ENCODE assay signal across 8 mouse cellular contexts in the genomic region with DNA sequence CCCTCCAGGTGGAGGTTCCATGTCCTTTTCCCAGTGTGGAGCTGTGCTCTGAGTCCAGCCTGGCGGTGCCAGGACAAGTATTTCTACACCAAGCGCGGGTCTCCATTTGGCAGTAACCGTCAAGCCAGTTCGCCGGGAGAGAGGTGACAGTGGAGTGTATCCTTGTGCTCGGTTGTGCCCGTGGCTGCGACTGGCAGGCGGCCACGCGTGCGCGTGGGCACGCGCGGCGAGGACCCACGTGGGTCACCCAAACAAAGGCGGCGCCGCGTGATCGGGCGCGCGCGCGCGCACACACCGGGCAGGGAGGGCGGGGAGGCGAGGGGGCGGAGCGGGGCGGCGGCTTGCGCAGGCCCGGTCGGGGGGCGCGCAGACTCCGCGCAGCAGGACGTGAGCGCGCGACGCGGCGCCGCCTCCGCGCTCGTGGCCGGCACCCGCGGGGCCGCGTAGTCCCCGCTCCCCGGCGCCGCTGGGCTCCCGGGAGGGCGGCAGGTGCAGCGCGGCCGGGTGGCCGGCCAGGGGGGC. TPM values are rescaled to one million over a fixed set of nuclear protein-coding genes. Genes with fewer than 3 reads are reported as not detected.
DNase-seq lines count a peak whose midpoint lies in the region; ATAC-seq and TF ChIP-seq lines count a peak whose summit lies in the region.

No protein-coding gene starts in this region.

- H3K4me1 ChIP-seq in forebrain, embryonic 11.5 days (replicated peaks; ENCODE audit: control insufficient read depth, insufficient read depth, low read length), result peaks cover 16% of the 10 kb centered on the region; the same call in 1 of the 2 replicates
- peaks cover 60% of the 10 kb centered on the region for H3K4me1 ChIP-seq in heart, embryonic 15.5 days (replicated peaks)
- H3K4me1 ChIP-seq in liver, embryonic 14.5 days (replicated peaks; ENCODE audit: control insufficient read depth in 2 of 2, insufficient read depth in 2 of 2, low read length in 1 of 2), result peaks cover 41 to 64% of the 10 kb centered on the region in 2 experiments
- peaks cover 41% of the 10 kb centered on the region for H3K4me1 ChIP-seq in neural tube, embryonic 12.5 days
- peaks cover 9% of the 10 kb centered on the region; the same call in 1 of the 2 replicates for H3K4me1 ChIP-seq in stomach, postnatal 0 days (replicated peaks; ENCODE audit: control insufficient read depth, insufficient read depth)

- H3K9me3 ChIP-seq in forebrain, embryonic 11.5 days (ENCODE audit: control insufficient read depth, low read length), result no peaks in the 10 kb centered on the region
- no peaks in the 10 kb centered on the region for H3K9me3 ChIP-seq in heart, embryonic 15.5 days (replicated peaks)
- no peaks in the 10 kb centered on the region for H3K9me3 ChIP-seq in liver, embryonic 14.5 days (ENCODE audit: control insufficient read depth, low read length)
- H3K9me3 ChIP-seq in neural tube, embryonic 12.5 days, result no peaks in the 10 kb centered on the region
- no peaks in the 10 kb centered on the region for H3K9me3 ChIP-seq in stomach, postnatal 0 days (ENCODE audit: control insufficient read depth, low read length)

- DNase-seq in CD8-positive naive resting alpha-beta T cell, adult 2 months (ENCODE audit: low read depth in 2 of 2, low spot score in 2 of 2), result peak; percentile 59 to 67
- peak; percentile 74 for DNase-seq in c-Kit-positive CD71-positive TER-119-positive erythroid progenitor cells, embryonic 14.5 days (ENCODE audit: low spot score)
- DNase-seq in forebrain, embryonic 11.5 days (ENCODE audit: low spot score), result peak; percentile 92
- DNase-seq in kidney, postnatal 25 days, result peak; percentile 88 to 94
- DNase-seq in liver, embryonic 14.5 days (ENCODE audit: low read depth in 3 of 3, low spot score in 3 of 3), result peak in 2 of 3 experiments; percentile 59 to 66
- peak; percentile 93 for DNase-seq in stomach, postnatal 0 days (ENCODE audit: low spot score)

- H3K36me3 ChIP-seq in forebrain, embryonic 11.5 days (ENCODE audit: control insufficient read depth, insufficient read depth, low read length), result no peaks in the 10 kb centered on the region
- no peaks in the 10 kb centered on the region for H3K36me3 ChIP-seq in heart, embryonic 15.5 days
- no peaks in the 10 kb centered on the region for H3K36me3 ChIP-seq in liver, embryonic 14.5 days (replicated peaks; ENCODE audit: control insufficient read depth, insufficient read depth, low read depth)
- H3K36me3 ChIP-seq in neural tube, embryonic 12.5 days, result no peaks in the 10 kb centered on the region
- H3K36me3 ChIP-seq in stomach, postnatal 0 days (ENCODE audit: control insufficient read depth, insufficient read depth, low read length), result no peaks in the 10 kb centered on the region; the same call in 1 of the 2 replicates

- peak overlapping the region; percentile 91 for H3K9ac ChIP-seq in forebrain, embryonic 11.5 days (ENCODE audit: low read length)
- H3K9ac ChIP-seq in heart, embryonic 15.5 days, result peak overlapping the region; percentile 91
- H3K9ac ChIP-seq in liver, embryonic 14.5 days (replicated peaks), result peak overlapping the region; percentile 67
- peak overlapping the region; percentile 90 for H3K9ac ChIP-seq in neural tube, embryonic 12.5 days
- H3K9ac ChIP-seq in stomach, postnatal 0 days (ENCODE audit: low read length), result peak overlapping the region; percentile 92

- H3K4me3 ChIP-seq in forebrain, embryonic 11.5 days (ENCODE audit: low read depth, low read length), result peak overlapping the region; percentile 86
- H3K4me3 ChIP-seq in heart, embryonic 15.5 days, result peak overlapping the region; percentile 94
- H3K4me3 ChIP-seq in liver, embryonic 14.5 days (ENCODE audit: insufficient read depth in 1 of 2, low read depth in 2 of 2, low read length in 2 of 2), result peak overlapping the region; percentile 60 to 74
- H3K4me3 ChIP-seq in neural tube, embryonic 12.5 days, result peak overlapping the region; percentile 78
- peak overlapping the region; percentile 82 for H3K4me3 ChIP-seq in stomach, postnatal 0 days (ENCODE audit: low read depth, low read length)

- H3K4me2 ChIP-seq in forebrain, embryonic 11.5 days (ENCODE audit: low read depth, low read length, severe bottlenecking), result peak overlapping the region; percentile 87
- peak overlapping the region; percentile 92 for H3K4me2 ChIP-seq in heart, embryonic 15.5 days
- H3K4me2 ChIP-seq in liver, embryonic 14.5 days (ENCODE audit: low read depth), result peak overlapping the region; percentile 72
- H3K4me2 ChIP-seq in neural tube, embryonic 12.5 days (replicated peaks), result peak overlapping the region; percentile 83
- peak overlapping the region; percentile 98 for H3K4me2 ChIP-seq in stomach, postnatal 0 days (replicated peaks; ENCODE audit: low read depth)

- H3K27ac ChIP-seq in forebrain, embryonic 11.5 days (ENCODE audit: low read depth, low read length), result peak overlapping the region; percentile 53
- peak overlapping the region; percentile 86 for H3K27ac ChIP-seq in heart, embryonic 15.5 days
- no peak overlapping the region; the same call in 1 of the 2 replicates for H3K27ac ChIP-seq in liver, embryonic 14.5 days
- H3K27ac ChIP-seq in neural tube, embryonic 12.5 days, result peak overlapping the region; percentile 82
- H3K27ac ChIP-seq in stomach, postnatal 0 days (replicated peaks), result peak overlapping the region; percentile 87

- TF ChIP-seq CTCF in liver, embryonic 14.5 days (IDR thresholded peaks at IDR 0.05; ENCODE audit: low read depth), result no peak
- TF ChIP-seq CTCF in stomach, postnatal 0 days (IDR thresholded peaks at IDR 0.05; ENCODE audit: low read depth), result no peak

- H3K27me3 ChIP-seq in forebrain, embryonic 11.5 days (ENCODE audit: control insufficient read depth, insufficient read depth, low read length), result no peaks in the 10 kb centered on the region; the same call in 1 of the 2 replicates
- no peaks in the 10 kb centered on the region; the same call in 1 of the 2 replicates for H3K27me3 ChIP-seq in heart, embryonic 15.5 days
- no peaks in the 10 kb centered on the region for H3K27me3 ChIP-seq in liver, embryonic 14.5 days (ENCODE audit: control insufficient read depth, insufficient read depth, low read length)
- no peaks in the 10 kb centered on the region for H3K27me3 ChIP-seq in neural tube, embryonic 12.5 days (replicated peaks)
- H3K27me3 ChIP-seq in stomach, postnatal 0 days (ENCODE audit: control insufficient read depth, insufficient read depth, low read length), result no peaks in the 10 kb centered on the region

- ATAC-seq in forebrain, embryonic 11.5 days (replicated peaks; ENCODE audit: low FRiP score), result peak; percentile 77
- peak; percentile 77 for ATAC-seq in heart, embryonic 15.5 days (replicated peaks; ENCODE audit: insufficient number of reproducible peaks, insufficient read depth, low FRiP score, low read depth)
- peak; percentile 84 for ATAC-seq in liver, embryonic 14.5 days (ENCODE audit: insufficient read depth)
- peak; percentile 77 for ATAC-seq in neural tube, embryonic 12.5 days (ENCODE audit: low FRiP score, low read depth)
- ATAC-seq in stomach, postnatal 0 days (ENCODE audit: low FRiP score, low TSS enrichment), result peak; percentile 74

- WGBS in forebrain, embryonic 11.5 days, result 0% methylated on average over 43 of the region's 70 CpGs
- WGBS in heart, embryonic 15.5 days, result under 1% methylated on average over 51 of the region's 70 CpGs
- WGBS in liver, embryonic 14.5 days (ENCODE audit: insufficient replicate concordance), result under 1% methylated on average over 31 of the region's 70 CpGs
- WGBS in neural tube, embryonic 12.5 days, result under 1% methylated on average over 70 of the region's 70 CpGs
- WGBS in stomach, postnatal 0 days, result 0% methylated on average over 26 of the region's 70 CpGs

- no peak for TF ChIP-seq EP300 in liver, embryonic 14.5 days (IDR thresholded peaks at IDR 0.05; ENCODE audit: low read depth)
- no peak for TF ChIP-seq EP300 in stomach, postnatal 0 days (optimal IDR thresholded peaks at IDR 0.05)

RNA-seq across cellular contexts. Expression of a gene that starts 1.0 kb away (rescaled TPM):
- polyA plus RNA-seq in forebrain, embryonic 11.5 days (2014; fragmentation: Nextera tagmentation; extraction: Ambion mirVana), result 15.5 and 16.6 TPM in 2 replicates
- polyA plus RNA-seq in heart, embryonic 15.5 days (2015; fragmentation: Nextera tagmentation; extraction: Ambion mirVana), result 16.9 and 19.5 TPM in 2 replicates
- polyA plus RNA-seq in liver, embryonic 14.5 days (2012; rRNA removed), result 6.1 and 7.5 TPM in 2 replicates
- 2.5 and 4.0 TPM in 2 replicates for polyA plus RNA-seq in liver, embryonic 14.5 days (2014; fragmentation: Nextera tagmentation; extraction: Ambion mirVana)
- polyA plus RNA-seq in neural tube, embryonic 12.5 days (2016; fragmentation: Nextera tagmentation; extraction: Ambion mirVana), result 29.9 and 33.3 TPM in 2 replicates
- 11.1 and 11.4 TPM in 2 replicates for polyA plus RNA-seq in stomach, postnatal 0 days (2015; fragmentation: Nextera tagmentation; extraction: Ambion mirVana)

RNA-seq across cellular contexts. Expression of a gene that starts 24.9 kb away (rescaled TPM):
- 7.3 and 7.9 TPM in 2 replicates for polyA plus RNA-seq in forebrain, embryonic 11.5 days (2014; fragmentation: Nextera tagmentation; extraction: Ambion mirVana)
- polyA plus RNA-seq in heart, embryonic 15.5 days (2015; fragmentation: Nextera tagmentation; extraction: Ambion mirVana), result 1.1 and 2.1 TPM in 2 replicates
- polyA plus RNA-seq in liver, embryonic 14.5 days (2012; rRNA removed), result 0.11 and 0.12 TPM in 2 replicates
- 0.06 and 0.09 TPM in 2 replicates for polyA plus RNA-seq in liver, embryonic 14.5 days (2014; fragmentation: Nextera tagmentation; extraction: Ambion mirVana)
- 3.6 TPM in 2 replicates for polyA plus RNA-seq in neural tube, embryonic 12.5 days (2016; fragmentation: Nextera tagmentation; extraction: Ambion mirVana)
- polyA plus RNA-seq in stomach, postnatal 0 days (2015; fragmentation: Nextera tagmentation; extraction: Ambion mirVana), result 2.0 and 2.2 TPM in 2 replicates
